Mouse (Mus musculus) heart, adult 18-20 months (tissue): ENCODE measurements around the gene Doc2g. TPM values are rescaled to one million over a fixed set of nuclear protein-coding genes. Genes with fewer than 3 reads are reported as not detected.
A peak's percentile ranks its signal among the peaks of the same experiment; 100 is the strongest.
"Not testable (repeated sequence)": the region's sequence is repeated elsewhere in the genome, so short reads cannot be mapped to it uniquely, and the experiment has no call there.

Experiments used
- DNase-seq, 2 experiments: peaks; one replicate each; pipeline ENCODE4 v3.0.0; 2021 to 2022; ENCODE audit warnings: mixed read lengths in 1 of 2
- long read RNA-seq, 2 experiments: library from polyadenylated mRNA; stranded (forward); transcript quantifications; one replicate each; pipeline ENCODE4 v2.0.0; 2021
- total RNA-seq, 2 experiments: library from RNA; stranded (reverse); gene quantifications; 2 replicates each; pipeline ENCODE4 v1.2.3; 2021

Gene Doc2g
- total RNA-seq = 100 to 1,000 TPM; 241 to 281 TPM
- long read RNA-seq, experiment 1, transcript Doc2g-201 (11 exons, 1,469 nt) = major isoform, 224 of 572 reads
- long read RNA-seq, experiment 1, partial matches to known transcripts = 63 of 572 reads
- long read RNA-seq, experiment 1, other reads (novel, unspliced or antisense) = 285 of 572 reads
- long read RNA-seq, experiment 2, transcript Doc2g-201 (11 exons, 1,469 nt) = major isoform, 122 of 393 reads
- long read RNA-seq, experiment 2, partial matches to known transcripts = 29 of 393 reads
- long read RNA-seq, experiment 2, other reads (novel, unspliced or antisense) = 242 of 393 reads

DNA sequence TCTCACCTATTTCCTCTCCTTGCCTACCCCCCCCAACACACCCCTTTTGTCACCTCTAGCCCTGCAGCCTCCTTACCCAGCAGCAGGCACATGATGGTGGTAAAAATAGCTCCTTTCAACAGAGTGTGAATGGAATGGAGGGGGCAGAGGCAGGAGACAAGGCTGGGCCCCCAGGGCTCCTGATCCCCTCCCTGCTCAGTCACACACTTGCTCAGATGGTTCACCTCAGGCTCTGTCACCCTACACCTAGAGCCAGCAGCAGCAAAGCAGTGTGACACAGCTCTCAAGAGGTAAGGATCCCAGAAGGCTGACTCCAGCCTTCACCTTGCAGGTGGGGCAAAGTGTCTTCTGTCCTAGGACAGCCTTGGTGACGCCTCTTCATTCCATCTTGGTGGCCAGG is at the start of gene Doc2g:
Gene Doc2g (plus strand): TSS at position 202 of the 400 bp plus-strand sequence.
- DNase-seq = peak; percentile 52 to 70

DNA sequence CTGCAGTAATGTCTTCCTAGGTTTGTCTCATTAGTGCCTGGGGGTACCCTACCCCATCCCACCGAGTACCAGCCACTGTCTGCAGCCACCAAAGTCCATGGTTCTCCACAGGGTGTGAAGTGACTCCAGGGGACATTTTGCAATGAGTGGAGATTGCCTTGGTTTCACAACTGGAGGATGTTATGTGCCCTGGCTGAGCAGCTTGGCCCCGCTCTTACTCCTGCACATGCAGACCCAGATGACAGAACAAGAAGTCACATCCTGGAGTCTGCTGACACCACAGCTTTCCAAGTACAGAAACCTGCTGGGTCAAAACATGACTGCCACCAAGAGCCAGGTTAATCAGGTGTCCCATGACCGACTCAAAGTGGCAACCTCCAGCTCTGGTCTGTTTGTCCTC is 48.1 kb upstream of the Doc2g start:
- no peak for DNase-seq

DNA sequence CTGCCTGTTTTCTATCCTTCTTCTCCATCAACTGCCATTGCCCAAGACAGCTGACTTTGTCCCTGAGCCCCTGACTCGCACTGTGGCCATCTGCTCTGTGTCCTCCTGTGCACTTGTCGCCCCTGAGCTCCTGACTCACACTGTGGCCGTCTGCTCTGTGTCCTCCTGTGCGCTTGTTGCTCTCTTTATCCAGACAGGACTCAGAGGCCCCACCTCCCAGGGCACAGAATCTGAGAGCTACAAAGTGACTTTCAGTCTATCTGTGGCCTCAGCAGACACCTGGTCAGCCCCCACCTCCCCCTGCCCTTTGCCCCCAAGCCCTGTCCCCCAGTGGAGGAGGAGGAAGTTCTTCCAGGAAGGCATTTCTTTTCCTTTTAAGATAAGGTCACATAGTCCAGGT is 47.3 kb upstream of the Doc2g start:
- no peak for DNase-seq

DNA sequence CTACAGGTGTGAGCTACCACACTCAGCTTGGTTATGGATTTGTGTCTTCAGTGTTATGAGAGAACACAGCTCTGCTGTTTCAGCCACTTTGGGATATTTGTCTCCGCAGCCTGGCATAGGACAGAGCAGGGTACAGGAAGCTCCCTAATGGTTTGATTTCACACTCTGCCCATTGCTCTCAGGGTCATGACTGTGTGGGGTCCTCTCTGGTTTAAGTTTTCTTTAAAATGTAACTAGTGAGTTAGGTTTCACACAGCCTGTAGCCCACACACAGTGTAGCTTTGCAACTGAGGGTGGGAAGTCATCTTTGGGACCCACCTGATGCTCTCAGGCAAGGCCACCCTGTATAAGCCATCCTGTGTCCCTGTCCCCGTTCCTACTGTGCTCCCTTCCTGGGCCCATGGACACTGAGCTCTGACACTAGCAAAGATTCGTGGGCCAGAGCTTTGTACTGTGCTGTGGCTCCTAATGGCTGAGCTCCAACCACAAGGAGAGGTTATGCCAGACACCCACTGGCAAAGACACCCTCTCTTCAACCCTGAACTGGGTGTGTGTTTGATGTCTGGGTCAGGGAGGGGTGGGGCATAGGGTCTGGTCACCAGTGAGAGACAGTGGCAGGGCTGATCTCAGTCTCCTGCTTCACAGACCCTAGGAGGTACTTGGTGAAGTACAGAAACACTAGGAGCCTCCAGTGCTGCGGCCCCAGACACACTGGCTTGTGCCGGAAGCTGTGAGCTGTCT is 45.6 kb upstream of the Doc2g start:
- DNase-seq = not testable (repeated sequence)

DNA sequence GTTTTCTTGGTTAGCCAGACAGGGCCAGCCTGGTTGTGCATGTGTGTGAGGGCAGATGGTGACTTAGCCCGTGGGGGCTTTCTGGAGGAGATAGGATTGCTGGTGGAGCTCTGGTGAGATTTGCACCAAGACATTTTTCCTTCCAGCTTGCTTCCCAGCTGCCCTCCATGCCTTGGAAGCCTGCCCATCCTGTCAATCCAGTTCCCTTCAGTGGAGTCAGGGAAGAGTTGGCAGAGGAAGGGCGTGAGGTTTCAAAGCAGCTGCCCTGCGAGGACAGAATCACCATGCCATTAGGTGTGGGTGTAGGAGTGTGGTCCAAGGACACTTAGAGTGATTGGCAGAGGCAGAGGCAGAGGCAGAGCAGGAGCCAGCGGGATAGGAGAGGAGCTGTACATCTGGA is 44.6 kb upstream of the Doc2g start, which contains the start of gene Aldh3b3:
Gene Aldh3b3 (plus strand): TSS at position 176 of the 400 bp plus-strand sequence.
- DNase-seq = peak in 1 of 2 experiments; percentile 33

DNA sequence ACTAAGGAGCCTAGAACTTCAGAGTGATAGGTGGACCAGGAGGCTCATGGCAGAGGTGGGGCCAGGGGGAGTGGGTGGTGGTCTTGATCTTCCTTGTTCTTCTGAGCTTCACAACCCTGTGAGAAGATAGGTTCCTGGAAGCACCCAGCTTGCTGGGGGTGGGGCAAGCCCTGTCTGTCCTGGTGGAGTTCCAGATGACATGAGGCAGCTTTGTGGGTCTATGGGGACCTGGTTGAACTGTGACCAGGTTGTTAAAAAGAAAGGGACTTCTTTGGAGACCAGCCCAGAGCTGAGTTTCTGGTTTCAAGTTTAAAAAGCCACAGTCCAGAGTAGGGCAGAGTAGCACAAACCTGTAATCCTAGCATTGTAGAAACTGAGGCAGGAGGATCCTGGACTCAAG is 44.1 kb upstream of the Doc2g start:
- no peak for DNase-seq

DNA sequence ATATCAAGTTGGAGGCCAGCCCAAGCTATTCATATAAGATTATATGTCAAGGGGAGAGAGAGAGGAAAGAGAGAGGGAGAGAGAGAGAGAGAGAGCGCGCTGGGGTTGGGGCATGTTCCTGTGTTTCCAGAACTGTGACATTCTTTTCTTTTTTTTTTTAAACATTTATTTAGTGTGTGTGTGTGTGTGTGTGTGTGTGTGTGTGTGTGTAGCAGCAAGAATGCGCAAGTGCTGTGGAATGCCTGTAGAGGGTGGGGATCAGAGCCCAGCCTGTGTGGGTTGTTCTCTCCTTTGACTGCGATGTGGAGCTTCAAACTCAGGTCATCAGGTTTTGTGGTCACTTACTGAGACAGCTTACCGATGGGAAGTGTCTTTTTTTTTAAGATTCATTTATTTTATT is 42.9 kb upstream of the Doc2g start:
- DNase-seq = no peak

DNA sequence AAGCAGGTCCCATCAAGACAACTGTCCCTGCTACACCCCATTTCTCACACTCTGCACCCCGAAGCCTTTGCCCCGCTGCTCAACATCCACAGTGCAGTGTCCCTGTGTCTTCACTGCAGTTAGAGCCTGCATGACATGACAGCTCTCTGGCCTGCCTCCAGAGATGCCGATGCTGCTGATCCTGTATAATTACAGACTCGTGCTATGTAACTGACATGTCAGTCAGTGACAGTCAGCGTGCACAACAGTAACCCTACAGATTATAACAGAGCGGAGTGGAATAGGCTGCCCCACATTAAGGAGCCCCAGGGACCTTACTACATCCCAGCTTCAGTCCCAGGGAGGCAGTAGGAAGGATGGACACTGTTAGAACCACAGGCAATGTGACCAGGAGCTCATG is 41.3 kb upstream of the Doc2g start:
- not testable (repeated sequence) for DNase-seq

DNA sequence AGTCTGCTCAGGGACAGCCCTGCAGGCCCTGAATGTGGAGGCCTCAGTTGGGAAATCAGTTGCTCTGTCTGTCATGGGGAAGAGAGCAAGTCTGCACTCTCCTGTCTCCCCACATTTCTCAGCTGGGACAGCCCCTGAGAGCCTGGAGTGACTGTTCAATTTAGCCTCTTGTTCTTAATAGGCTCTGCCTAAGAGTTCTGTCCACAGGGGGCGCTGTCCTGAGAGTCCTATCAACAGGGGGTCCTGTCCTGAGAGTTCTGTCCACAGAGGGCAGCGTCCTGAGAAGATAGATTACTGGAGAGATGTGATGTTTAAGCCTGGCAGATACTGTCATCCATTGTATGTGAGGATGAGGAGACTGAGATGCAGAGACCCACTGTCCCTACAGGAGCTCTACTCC is 40.6 kb upstream of the Doc2g start:
- DNase-seq = no peak

DNA sequence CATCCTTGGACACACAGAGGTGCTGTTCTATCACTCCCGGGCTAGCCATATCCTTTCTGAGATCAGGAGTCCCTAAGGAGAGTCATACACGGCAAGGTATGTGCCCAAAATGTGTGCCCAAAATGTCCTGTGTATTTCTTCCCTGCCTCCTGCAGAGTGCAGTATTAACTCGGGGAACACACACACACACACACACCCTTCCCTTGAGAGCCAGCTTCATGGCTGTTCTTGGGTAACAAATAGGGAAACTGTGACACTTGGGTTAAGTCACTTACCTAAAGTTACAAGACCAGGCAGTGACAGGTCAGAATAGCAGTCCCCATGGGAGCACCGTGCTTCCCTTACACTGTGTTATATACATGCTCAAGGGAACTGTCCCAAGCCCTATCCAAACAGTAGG is 39.1 kb upstream of the Doc2g start:
- DNase-seq = no peak

DNA sequence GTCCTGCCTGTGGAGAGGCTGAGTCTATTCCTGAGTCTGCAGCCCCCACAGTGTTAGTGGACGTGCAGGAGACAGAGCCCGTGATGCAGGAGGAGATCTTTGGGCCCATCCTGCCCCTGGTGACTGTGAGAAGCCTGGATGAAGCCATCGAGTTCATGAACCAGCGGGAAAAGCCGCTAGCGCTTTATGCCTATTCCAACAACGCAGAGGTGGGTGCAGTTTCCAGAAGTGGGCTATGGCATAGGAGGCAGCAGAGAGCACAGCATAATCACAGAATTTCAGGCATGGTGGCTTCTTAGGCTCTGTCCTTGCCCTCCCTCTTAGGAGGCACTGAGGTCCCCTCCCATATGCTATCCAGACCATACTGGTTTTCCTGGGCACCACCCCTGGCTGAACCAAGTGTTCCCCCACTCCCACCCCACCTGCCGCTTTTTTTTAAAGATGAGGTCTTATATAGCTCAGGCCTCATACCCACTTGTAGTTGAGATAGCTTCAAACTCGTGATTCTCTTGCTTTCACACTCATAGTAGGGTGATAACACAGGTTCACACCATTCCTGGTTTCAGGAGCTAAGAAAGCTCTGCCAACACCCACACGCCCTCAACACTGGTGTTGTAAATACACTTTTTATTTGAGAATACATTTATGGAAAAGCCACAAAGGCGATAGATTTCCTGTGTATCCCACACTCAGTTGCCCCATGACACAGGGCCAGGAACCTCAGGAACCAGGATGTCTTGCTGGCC is 36.6 kb upstream of the Doc2g start:
- DNase-seq = no peak

DNA sequence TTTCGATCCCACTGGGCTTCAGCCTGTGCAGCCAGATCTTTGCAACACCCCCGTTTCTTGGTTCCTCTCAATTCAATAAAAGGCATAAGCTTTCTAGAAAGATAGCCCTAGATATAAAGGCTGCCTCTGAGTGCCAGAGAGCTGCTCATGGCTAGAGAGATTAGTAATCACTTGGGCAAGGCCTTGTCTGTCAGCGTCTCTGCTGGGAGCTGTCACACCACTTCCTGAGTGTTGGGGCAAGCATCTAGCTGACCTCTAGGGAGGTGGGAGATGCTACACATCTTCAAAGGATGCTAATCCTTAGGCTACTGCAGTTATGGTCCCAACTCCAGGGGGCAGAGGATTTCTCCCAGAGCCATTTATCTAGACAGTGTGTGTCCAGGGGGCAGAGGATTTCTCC is 35.9 kb upstream of the Doc2g start:
- DNase-seq = no peak

DNA sequence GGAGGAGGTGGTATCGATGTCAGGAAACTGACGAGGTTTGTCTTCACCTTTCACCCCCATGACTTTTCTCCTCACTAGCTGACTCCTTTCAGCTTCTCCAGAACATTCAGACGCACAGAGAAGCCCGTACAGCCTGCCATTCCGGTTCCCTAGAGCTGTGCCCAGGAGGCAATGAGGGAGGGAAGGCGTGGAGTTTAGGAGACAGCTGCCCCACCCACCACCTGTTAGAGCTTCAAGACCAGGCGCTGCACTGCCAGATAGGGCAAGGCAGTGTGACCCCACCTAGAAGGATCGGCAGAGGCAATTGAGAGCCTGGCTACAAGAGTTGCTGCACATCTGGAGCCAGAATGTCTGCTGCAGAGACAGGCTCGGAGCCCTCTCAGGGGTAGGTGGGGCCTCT is 30.9 kb upstream of the Doc2g start, which contains the start of gene Aldh3b2:
Gene Aldh3b2 (plus strand): TSS at position 100 of the 400 bp plus-strand sequence.
- no peak for DNase-seq

DNA sequence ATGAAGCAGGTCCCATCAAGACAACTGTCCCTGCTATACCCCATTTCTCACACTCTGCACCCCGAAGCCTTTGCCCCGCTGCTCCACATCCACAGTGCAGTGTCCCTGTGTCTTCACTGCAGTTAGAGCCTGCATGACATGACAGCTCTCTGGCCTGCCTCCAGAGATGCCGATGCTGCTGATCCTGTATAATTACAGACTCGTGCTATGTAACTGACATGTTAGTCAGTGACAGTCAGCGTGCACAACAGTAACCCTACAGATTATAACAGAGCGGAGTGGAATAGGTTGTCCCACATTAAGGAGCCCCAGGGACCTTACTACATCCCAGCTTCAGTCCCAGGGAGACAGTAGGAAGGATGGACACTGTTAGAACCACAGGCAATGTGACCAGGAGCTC is 28.5 kb upstream of the Doc2g start:
- DNase-seq = not testable (repeated sequence)

DNA sequence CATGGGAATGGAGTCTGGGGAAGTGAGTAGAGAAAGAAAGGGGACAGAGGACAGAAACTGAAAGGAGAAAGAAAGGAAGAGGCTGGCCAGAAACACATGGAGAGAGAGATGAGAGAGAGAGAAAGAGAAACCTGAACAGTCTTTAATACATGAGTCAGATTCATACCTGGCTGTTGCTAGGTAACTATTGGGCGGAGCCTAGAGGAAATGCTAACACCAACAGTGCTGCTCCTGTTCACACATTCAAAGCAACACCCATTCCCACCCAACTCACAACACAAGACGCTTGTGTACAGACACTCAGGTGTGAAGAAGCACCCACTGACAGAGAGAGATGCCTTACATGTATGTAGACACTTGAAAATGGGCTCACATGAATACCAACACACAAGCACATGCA is 27.2 kb upstream of the Doc2g start:
- DNase-seq = no peak

DNA sequence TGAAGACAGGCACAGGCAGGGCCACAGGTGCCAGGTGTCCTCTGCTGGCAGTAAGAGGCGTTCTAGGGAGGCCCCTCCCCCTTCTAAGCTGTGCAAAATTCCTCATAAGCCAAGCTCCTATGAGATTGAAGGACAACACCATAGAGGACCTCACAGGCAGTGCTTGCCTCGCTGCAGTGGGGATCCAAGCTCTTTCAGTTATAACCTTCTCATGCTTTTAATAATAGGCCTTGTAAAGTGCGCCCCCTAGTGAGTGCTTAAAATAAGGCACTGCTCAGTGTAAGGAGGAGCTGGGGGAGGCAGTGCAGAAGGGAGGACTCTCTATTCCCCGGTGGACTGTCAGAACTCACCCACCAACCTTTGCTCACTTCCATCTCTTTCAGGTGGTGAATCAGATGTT is 22.8 kb upstream of the Doc2g start:
- DNase-seq = peak; percentile 80 to 91

DNA sequence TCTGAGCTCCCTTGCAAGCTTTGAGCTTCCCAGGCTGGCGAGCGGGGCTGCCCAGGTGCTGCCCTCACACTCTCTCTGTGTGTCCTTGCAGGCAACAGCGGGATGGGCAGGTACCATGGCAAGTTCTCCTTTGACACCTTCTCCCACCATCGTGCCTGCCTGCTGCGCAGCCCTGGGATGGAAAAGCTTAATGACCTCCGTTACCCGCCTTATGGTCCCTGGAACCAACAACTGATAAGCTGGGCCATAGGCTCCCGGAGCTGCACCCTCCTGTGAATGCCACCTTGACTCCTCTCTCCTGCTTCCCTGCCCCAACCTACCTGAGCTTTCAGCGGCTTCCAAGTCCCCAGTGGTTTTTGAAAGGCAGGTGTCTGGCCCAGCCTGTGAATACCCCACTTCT is 22.2 kb upstream of the Doc2g start:
- DNase-seq = no peak

DNA sequence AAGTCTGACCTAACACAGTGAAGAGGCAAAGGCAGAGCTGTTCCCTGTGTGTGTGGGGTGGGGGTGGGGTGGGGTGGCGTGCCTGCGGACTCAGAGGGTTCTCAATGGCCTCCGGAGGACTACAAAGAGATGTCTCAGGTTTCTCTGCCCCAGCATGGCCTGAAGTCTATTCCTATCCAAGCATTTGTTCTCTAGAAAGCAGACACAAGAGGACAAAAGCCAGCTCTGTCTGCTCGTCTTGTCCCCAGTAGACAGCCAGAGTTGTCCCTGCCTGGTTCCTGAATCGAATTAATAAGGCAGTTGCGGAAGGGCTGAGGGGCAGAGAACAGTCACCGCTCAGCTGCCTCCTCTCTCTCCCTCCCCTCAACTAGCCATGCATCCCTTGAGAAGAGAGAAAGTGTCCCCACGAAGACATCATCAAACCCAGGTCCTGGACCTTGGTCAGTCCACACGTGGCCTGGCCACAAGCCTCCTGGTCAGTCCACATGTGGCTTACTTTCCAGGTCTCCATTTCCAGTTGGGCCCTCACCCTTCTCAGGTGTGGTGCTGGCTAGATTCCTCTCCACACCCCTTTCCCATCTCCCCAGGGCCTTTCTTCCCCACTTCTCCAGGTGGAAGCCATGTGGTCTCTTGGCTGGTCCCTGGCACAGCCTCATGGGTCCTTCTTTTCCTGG is 19.4 kb upstream of the Doc2g start:
- no peak for DNase-seq

DNA sequence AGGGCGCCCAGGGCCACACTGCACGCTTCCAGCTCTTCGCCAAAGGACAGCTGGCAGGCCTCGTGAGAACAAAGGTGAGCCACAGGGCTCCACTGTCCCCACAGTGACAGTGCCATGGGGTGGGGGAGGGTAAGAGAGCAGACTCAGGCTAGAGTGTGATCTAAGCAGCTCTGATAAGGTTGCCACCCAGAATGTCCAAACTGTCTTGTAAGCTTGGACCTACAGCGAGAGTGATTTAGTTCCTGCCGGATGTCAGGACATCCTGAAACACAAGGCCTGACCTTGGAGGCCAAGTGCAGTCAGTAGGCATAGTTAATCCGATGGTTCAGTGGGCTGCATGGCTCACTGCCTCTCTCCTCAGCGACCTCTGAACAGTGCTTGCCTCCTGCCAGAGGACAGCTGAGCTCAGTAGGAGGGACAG is 17.8 kb upstream of the Doc2g start:
- peak; percentile 74 to 75 for DNase-seq

DNA sequence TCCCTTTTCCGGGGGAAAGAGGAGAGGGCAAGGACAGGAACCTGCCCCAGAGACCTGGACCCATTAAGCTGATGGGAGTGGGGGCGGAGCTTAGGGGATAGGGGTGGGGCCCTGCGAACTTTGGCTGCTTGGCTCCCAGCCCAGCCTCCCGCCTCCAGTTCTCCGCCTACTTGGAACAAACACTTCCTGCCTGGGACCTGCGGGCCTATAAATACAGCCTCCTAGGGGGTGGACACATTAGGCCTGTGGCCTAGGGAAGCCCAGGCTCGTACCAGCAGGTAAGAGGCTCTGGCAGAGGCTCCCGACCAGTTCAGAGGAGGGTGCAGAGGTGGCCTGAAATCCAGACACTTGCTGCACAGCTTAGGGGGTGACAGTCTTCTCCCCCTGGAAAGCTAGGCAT is 16.8 kb upstream of the Doc2g start, which contains the start of gene Acy3:
Gene Acy3 (plus strand): TSS at position 237 of the 400 bp plus-strand sequence.
- peak; percentile 90 to 93 for DNase-seq

DNA sequence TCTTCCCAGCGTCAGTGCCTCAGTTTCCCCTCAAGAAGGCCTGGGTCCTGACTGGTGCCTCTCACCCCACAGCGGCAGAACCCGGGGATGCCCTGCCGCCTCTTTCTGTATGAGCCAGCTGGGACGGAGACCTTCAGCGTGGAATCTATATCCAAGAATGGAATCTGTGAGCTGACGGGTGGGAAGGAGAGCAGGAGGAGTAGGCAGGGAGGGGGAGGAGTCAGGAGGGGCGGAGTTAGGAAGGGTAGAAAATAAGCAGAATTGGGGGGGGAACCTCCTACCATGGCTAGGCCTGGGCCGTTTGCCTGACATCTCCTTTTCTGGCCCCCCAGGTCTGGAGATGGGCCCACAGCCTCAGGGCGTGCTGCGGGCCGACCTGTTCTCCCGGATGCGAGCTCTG is 15.0 kb upstream of the Doc2g start:
- no peak for DNase-seq

DNA sequence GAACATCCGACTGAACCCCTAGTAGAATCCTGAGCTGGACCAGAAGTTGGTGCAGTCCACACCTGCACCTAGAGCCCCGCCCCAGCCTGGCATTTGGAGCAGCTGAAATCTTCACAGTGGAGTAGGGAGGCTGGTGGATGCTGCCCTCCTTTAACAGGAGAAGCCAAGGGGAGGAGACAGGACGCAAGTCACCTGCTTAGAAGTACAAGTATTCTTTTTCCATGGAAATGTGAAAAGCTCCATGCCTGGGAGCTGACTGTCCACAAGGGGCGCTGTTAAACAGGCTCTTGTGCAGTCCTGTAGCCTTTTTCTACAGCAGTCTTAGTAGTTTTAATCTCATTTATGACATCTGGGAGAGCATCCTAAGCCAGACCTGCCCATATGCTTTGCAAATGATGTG is 14.4 kb upstream of the Doc2g start:
- no peak for DNase-seq
